Mouse (Mus musculus): Measurements from ENCODE around the gene Hibadh. TPM values are rescaled to one million over a fixed set of nuclear protein-coding genes. Genes with fewer than 3 reads are reported as not detected.

Gene Hibadh
- polyA plus RNA-seq, 1 experiment from 2014 or later = 111 TPM

GRCm38 (mm10) chr6:52601117-52601516, 39.1 kb downstream of the Hibadh start:
- Histone ChIP-seq H3K36me3 (no peaks in the 10 kb centered on the region), H3K4me2 (no peak overlapping the region), H3K9ac (no peak overlapping the region), H3K4me3 (replicated peaks) (no peak overlapping the region), H3K4me1 (no peaks in the 10 kb centered on the region), H3K27me3 (replicated peaks) (no peaks in the 10 kb centered on the region), H3K27ac (no peak overlapping the region), H3K9me3 (no peaks in the 10 kb centered on the region)
- ATAC-seq (ENCODE audit: insufficient read depth, low FRiP score, low read depth) = no peak
- 33% methylated on average over 4 of the region's 4 CpGs for WGBS

GRCm38 (mm10) chr6:52594752-52595151, 45.4 kb downstream of the Hibadh start:
- H3K27ac ChIP-seq = no peak overlapping the region
- no peaks in the 10 kb centered on the region for H3K27me3 ChIP-seq (replicated peaks)
- ATAC-seq (ENCODE audit: insufficient read depth, low FRiP score, low read depth) = no peak
- no peak overlapping the region for H3K4me3 ChIP-seq (replicated peaks)
- H3K36me3 ChIP-seq = no peaks in the 10 kb centered on the region
- H3K9ac ChIP-seq = no peak overlapping the region
- no peak overlapping the region for H3K4me2 ChIP-seq
- WGBS = 68% methylated on average over 1 of the region's 1 CpGs
- no peaks in the 10 kb centered on the region for H3K9me3 ChIP-seq
- H3K4me1 ChIP-seq = no peaks in the 10 kb centered on the region

DNA sequence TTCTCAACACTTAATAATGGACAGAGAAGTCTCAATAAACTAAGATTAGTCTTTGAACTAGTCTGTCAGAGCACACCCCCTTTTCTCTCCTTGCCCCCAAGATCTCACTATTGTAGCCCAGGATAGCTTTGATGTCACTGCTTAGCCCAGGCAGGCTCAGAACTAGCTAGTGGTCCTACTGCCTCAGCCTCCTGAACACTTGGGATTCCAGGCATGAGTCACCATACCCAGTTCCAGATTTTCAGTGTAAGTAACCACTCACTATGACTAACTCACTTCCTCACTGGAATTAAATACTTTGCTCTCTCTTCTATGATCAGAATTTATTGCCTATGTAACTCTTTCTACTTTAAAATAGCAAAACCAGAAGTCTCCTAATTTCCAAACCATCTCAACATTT, 53.6 kb downstream of the Hibadh start:
- Histone ChIP-seq H3K4me1 (no peaks in the 10 kb centered on the region), H3K4me3 (replicated peaks) (no peak overlapping the region), H3K27ac (no peak overlapping the region), H3K27me3 (replicated peaks) (no peaks in the 10 kb centered on the region), H3K9ac (no peak overlapping the region), H3K9me3 (no peaks in the 10 kb centered on the region), H3K36me3 (peaks cover 3% of the 10 kb centered on the region; the same call in 1 of the 2 replicates), H3K4me2 (no peak overlapping the region)
- no peak for ATAC-seq (ENCODE audit: insufficient read depth, low FRiP score, low read depth)

DNA sequence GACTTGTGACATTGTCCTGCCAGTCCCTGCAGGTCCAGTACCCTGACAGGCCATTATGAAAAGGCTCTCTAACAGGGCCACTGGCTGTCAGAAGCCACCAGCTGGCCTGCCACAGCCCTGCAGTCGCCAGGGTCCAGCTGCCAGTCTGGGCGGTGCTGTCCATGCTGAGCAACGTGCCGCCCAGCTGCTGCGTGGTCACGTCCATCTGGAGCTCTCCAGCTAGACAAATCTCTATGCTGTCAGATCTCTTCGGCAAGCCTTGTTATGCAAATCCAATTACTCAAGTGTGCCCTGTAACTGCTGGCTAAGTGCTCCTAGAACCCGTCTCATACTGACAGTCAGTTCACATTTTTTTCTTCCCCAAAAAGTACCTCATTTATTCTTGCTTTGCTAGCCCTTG, 55.8 kb downstream of the Hibadh start:
- Histone ChIP-seq H3K9ac (no peak overlapping the region), H3K4me1 (no peaks in the 10 kb centered on the region), H3K4me3 (replicated peaks) (no peak overlapping the region), H3K36me3 (peaks cover 3% of the 10 kb centered on the region; the same call in 1 of the 2 replicates), H3K9me3 (no peaks in the 10 kb centered on the region), H3K27ac (no peak overlapping the region), H3K27me3 (replicated peaks) (no peaks in the 10 kb centered on the region), H3K4me2 (no peak overlapping the region)
- WGBS = 32% methylated on average over 8 of the region's 8 CpGs
- no peak for ATAC-seq (ENCODE audit: insufficient read depth, low FRiP score, low read depth)

DNA sequence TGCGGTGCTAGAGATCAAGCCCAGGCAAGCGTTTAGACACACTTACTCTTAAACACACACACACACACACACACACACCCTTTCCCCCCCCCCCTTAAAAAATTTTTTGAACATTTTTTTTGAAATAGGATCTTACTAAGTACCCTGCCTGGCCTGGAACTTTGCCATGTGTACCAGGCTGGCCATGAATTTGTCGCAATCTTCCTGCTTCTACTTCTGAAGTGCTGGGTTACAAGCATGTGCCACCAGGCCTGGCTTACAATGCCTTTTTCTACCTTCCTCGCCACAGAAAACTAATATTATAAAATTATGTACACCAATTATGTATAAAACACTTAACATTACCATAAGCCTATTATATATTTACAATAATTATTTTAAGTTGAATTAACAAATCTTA, 59.1 kb downstream of the Hibadh start:
- no peaks in the 10 kb centered on the region for H3K9me3 ChIP-seq
- no peak overlapping the region for H3K4me3 ChIP-seq (replicated peaks)
- ATAC-seq (ENCODE audit: insufficient read depth, low FRiP score, low read depth) = no peak
- H3K9ac ChIP-seq = no peak overlapping the region
- no peaks in the 10 kb centered on the region for H3K27me3 ChIP-seq (replicated peaks)
- H3K4me2 ChIP-seq = no peak overlapping the region
- no peak overlapping the region for H3K27ac ChIP-seq
- 86% methylated on average over 4 of the region's 4 CpGs for WGBS
- no peaks in the 10 kb centered on the region for H3K4me1 ChIP-seq
- H3K36me3 ChIP-seq = no peaks in the 10 kb centered on the region

DNA sequence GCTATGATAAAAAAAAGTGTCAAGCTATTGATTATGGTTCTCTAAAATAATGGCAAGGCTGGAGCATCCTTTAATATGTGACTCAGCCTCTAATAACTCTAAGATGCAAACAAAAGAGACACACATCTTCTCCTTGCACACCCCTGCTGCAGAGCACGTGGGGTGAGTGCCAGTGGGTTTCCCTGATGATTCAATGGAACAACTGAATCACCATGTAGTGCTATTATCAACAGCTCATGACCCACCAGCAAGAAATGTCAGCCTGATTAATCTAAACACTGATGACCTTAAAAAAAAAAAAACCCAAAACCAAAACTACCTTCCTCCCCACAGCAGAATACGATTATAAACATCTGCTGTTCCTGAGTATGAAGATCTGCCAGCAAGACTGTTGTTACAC, 61.9 kb downstream of the Hibadh start:
- Histone ChIP-seq H3K4me2 (no peak overlapping the region), H3K27me3 (replicated peaks) (no peaks in the 10 kb centered on the region), H3K27ac (no peak overlapping the region), H3K4me3 (replicated peaks) (no peak overlapping the region), H3K9ac (no peak overlapping the region), H3K9me3 (no peaks in the 10 kb centered on the region), H3K36me3 (no peaks in the 10 kb centered on the region), H3K4me1 (no peaks in the 10 kb centered on the region)
- WGBS = 53% methylated on average over 2 of the region's 2 CpGs
- ATAC-seq (ENCODE audit: insufficient read depth, low FRiP score, low read depth) = no peak

GRCm38 (mm10) chr6:52577270-52577669, 62.9 kb downstream of the Hibadh start:
- no peak for ATAC-seq (ENCODE audit: insufficient read depth, low FRiP score, low read depth)
- H3K36me3 ChIP-seq = no peaks in the 10 kb centered on the region
- H3K27ac ChIP-seq = no peak overlapping the region
- no peak overlapping the region for H3K9ac ChIP-seq
- 29% methylated on average over 4 of the region's 4 CpGs for WGBS
- no peaks in the 10 kb centered on the region for H3K9me3 ChIP-seq
- no peak overlapping the region for H3K4me3 ChIP-seq (replicated peaks)
- no peak overlapping the region for H3K4me2 ChIP-seq
- no peaks in the 10 kb centered on the region for H3K4me1 ChIP-seq
- no peaks in the 10 kb centered on the region for H3K27me3 ChIP-seq (replicated peaks)

DNA sequence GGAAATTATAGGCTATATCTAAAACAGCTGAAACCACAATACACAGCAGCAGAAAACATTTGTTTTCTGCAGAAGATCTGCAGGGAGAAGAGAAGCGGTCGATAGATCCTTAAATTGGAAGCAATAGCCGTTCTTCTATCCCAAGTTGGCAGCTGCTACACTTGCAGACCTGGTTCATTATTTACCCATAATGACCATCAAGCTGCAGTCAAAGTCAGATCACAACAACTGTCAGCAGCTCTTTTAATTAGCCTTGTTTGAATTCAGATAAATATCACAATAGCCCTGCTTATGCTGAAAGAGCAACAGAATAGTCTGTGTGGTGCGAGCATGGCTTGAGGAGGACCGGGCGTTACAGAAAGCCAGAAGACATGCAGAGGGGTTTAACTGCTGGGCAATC, 71.5 kb downstream of the Hibadh start:
- Histone ChIP-seq H3K4me3 (replicated peaks) (no peak overlapping the region), H3K27me3 (replicated peaks) (no peaks in the 10 kb centered on the region), H3K4me2 (no peak overlapping the region), H3K36me3 (no peaks in the 10 kb centered on the region), H3K9ac (no peak overlapping the region), H3K27ac (no peak overlapping the region), H3K9me3 (no peaks in the 10 kb centered on the region), H3K4me1 (0 out of 2 replicates have a peak, but pooled peaks cover 3% of the 10 kb centered on the region)
- WGBS = 78% methylated on average over 6 of the region's 6 CpGs
- no peak for ATAC-seq (ENCODE audit: insufficient read depth, low FRiP score, low read depth)

GRCm38 (mm10) chr6:52567327-52568299, 72.6 kb downstream of the Hibadh start:
- 0 out of 2 replicates have a peak, but pooled peaks cover 3% of the 10 kb centered on the region for H3K4me1 ChIP-seq
- H3K27me3 ChIP-seq (replicated peaks) = no peaks in the 10 kb centered on the region
- H3K4me3 ChIP-seq (replicated peaks) = no peak overlapping the region
- no peak overlapping the region for H3K4me2 ChIP-seq
- H3K36me3 ChIP-seq = no peaks in the 10 kb centered on the region
- no peak overlapping the region for H3K9ac ChIP-seq
- WGBS = 50% methylated on average over 20 of the region's 20 CpGs
- H3K27ac ChIP-seq = no peak overlapping the region
- ATAC-seq (ENCODE audit: insufficient read depth, low FRiP score, low read depth) = no peak
- H3K9me3 ChIP-seq = no peaks in the 10 kb centered on the region

- no peak overlapping the region for H3K4me2 ChIP-seq
- H3K4me3 ChIP-seq (replicated peaks) = no peak overlapping the region
- H3K27me3 ChIP-seq (replicated peaks) = no peaks in the 10 kb centered on the region
- H3K27ac ChIP-seq = no peak overlapping the region
- 0 out of 2 replicates have a peak, but pooled peaks cover 3% of the 10 kb centered on the region for H3K4me1 ChIP-seq
- H3K9me3 ChIP-seq = no peaks in the 10 kb centered on the region
- H3K9ac ChIP-seq = no peak overlapping the region
- H3K36me3 ChIP-seq = no peaks in the 10 kb centered on the region
- 74% methylated on average over 5 of the region's 5 CpGs for WGBS
- no peak for ATAC-seq (ENCODE audit: insufficient read depth, low FRiP score, low read depth)
Measured at GRCm38 (mm10) chr6:52565210-52565609, 75.0 kb downstream of the Hibadh start.

- H3K27ac ChIP-seq = no peak overlapping the region
- no peaks in the 10 kb centered on the region for H3K9me3 ChIP-seq
- no peak overlapping the region for H3K4me2 ChIP-seq
- 88% methylated on average over 4 of the region's 4 CpGs for WGBS
- H3K4me3 ChIP-seq (replicated peaks) = no peak overlapping the region
- no peak for ATAC-seq (ENCODE audit: insufficient read depth, low FRiP score, low read depth)
- H3K9ac ChIP-seq = no peak overlapping the region
- H3K27me3 ChIP-seq (replicated peaks) = no peaks in the 10 kb centered on the region
- 0 out of 2 replicates have a peak, but pooled peaks cover 2% of the 10 kb centered on the region for H3K4me1 ChIP-seq
- no peaks in the 10 kb centered on the region for H3K36me3 ChIP-seq
Measured at GRCm38 (mm10) chr6:52562994-52563393, 77.2 kb downstream of the Hibadh start.

- H3K4me3 ChIP-seq (replicated peaks) = no peak overlapping the region
- H3K9me3 ChIP-seq = no peaks in the 10 kb centered on the region
- WGBS = 61% methylated on average over 3 of the region's 3 CpGs
- ATAC-seq (ENCODE audit: insufficient read depth, low FRiP score, low read depth) = no peak
- no peaks in the 10 kb centered on the region for H3K36me3 ChIP-seq
- no peak overlapping the region for H3K27ac ChIP-seq
- no peaks in the 10 kb centered on the region for H3K27me3 ChIP-seq (replicated peaks)
- H3K9ac ChIP-seq = no peak overlapping the region
- H3K4me2 ChIP-seq = no peak overlapping the region
- no peaks in the 10 kb centered on the region for H3K4me1 ChIP-seq
Measured at GRCm38 (mm10) chr6:52559041-52559440, 81.1 kb downstream of the Hibadh start.

Measured in stomach, embryonic 15.5 days (tissue).